Mouse (Mus musculus): ENCODE measurements around the gene Nxpe2. TPM values are rescaled to one million over a fixed set of nuclear protein-coding genes. Genes with fewer than 3 reads are reported as not detected.

Nxpe2 gene
- polyA plus RNA-seq, 1 experiment from 2014 or later, result 1.3 TPM

DNA sequence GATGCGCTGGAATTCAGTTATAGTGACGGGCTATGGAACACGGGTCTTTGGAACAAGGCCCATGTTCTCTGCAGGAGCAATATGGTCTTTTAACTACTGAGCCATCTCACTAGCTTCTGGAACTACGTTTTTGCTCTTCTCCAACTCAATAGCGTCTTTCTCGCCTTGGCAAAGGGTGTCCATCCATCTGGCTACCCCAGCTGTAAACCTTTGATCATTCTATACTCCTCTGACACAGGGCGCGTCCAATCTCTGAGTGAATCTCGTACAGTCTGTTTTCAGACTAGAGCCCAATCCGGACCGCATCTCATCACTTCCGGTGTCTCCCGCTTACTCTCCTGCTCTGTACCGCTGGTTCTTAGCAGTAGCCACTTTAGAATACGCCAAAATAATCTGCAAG is 76.4 kb downstream of the Nxpe2 start:
- no peaks in the 10 kb centered on the region for H3K27me3 ChIP-seq (ENCODE audit: poor library complexity, severe bottlenecking)
- no peak overlapping the region for H3K4me3 ChIP-seq
- no peaks in the 10 kb centered on the region for H3K9me3 ChIP-seq
- WGBS, result 93% methylated on average over 15 of the region's 15 CpGs
- no peaks in the 10 kb centered on the region for H3K36me3 ChIP-seq (replicated peaks)
- no peak for DNase-seq (ENCODE audit: extremely low spot score, low spot score)
- no peak overlapping the region for H3K27ac ChIP-seq
- H3K4me1 ChIP-seq, result no peaks in the 10 kb centered on the region

Other genes with a start within 250 kb of the Nxpe2 start
- gene Nxpe4, start 191.4 kb downstream of the Nxpe2 start, polyA plus RNA-seq (2016; fragmentation: Nextera tagmentation; extraction: Ambion mirVana), result 4.9 and 5.3 TPM in 2 replicates
- 127 and 129 TPM in 2 replicates for gene Rexo2, start 127.2 kb upstream of the Nxpe2 start, polyA plus RNA-seq (2016; fragmentation: Nextera tagmentation; extraction: Ambion mirVana)
- 112 and 118 TPM in 2 replicates for gene Rbm7, start 141.8 kb upstream of the Nxpe2 start, polyA plus RNA-seq (2016; fragmentation: Nextera tagmentation; extraction: Ambion mirVana)
- 28.0 and 29.9 TPM in 2 replicates for gene Gm5617, start 142.0 kb upstream of the Nxpe2 start, polyA plus RNA-seq (2016; fragmentation: Nextera tagmentation; extraction: Ambion mirVana)